Mouse (Mus musculus): ENCODE measurements around the gene Musk. TPM values are rescaled to one million over a fixed set of nuclear protein-coding genes. Genes with fewer than 3 reads are reported as not detected.

Gene Musk
- polyA plus RNA-seq, 1 experiment = 0.51 TPM

DNA sequence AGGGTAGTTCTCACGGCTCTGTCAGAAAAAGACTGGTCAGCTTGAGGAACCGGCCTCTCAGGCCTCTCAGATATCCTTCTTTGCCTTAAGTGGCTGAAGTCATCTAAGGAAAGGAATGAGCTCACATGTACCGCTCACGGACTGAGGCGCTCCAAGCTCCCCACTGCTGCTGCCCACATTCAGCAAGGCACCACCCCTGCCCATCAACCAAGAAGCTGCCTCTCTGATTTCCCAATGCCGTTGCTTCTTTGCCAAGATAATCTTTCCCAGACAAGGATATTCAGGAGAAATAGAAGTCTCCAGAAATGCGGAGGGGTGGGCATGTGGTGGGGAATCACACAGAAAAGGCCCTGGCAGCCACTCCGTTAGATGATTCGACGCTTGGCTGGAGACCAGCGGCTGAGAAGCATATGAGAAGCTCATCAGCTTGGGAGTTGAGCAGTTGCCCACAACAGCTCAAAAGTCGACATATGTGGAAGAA lies 115.1 kb downstream of the Musk start:
- 80% methylated on average over 12 of the region's 12 CpGs for WGBS
- DNase-seq (ENCODE audit: low read depth, low spot score) = no peak

DNA sequence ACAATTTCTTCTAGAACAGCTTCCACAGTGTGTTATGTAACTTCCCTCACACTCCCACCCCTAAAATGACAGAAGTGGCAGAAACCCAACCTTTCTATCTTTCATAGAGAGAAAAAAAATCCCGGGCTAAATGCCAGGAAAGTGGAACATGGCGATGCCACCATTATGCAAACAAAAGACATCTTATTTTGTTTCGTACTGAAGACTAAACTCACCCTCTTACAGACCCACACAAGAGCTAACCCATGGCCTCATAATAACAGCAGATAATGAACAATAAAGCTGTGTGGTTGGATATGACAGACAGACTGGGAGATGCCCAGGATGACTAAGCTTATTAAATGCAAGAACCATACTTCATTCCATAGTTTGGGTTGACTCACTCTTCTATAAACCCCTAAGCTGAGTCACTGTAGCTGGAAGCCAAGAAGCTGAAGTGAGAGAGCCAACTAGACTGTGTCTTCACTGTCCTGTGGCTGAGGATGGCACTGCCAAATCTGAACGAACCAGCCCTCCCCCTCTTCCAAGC lies 116.3 kb downstream of the Musk start:
- peak; percentile 27 for DNase-seq (ENCODE audit: low read depth, low spot score)
- 45% methylated on average over 4 of the region's 4 CpGs for WGBS

DNA sequence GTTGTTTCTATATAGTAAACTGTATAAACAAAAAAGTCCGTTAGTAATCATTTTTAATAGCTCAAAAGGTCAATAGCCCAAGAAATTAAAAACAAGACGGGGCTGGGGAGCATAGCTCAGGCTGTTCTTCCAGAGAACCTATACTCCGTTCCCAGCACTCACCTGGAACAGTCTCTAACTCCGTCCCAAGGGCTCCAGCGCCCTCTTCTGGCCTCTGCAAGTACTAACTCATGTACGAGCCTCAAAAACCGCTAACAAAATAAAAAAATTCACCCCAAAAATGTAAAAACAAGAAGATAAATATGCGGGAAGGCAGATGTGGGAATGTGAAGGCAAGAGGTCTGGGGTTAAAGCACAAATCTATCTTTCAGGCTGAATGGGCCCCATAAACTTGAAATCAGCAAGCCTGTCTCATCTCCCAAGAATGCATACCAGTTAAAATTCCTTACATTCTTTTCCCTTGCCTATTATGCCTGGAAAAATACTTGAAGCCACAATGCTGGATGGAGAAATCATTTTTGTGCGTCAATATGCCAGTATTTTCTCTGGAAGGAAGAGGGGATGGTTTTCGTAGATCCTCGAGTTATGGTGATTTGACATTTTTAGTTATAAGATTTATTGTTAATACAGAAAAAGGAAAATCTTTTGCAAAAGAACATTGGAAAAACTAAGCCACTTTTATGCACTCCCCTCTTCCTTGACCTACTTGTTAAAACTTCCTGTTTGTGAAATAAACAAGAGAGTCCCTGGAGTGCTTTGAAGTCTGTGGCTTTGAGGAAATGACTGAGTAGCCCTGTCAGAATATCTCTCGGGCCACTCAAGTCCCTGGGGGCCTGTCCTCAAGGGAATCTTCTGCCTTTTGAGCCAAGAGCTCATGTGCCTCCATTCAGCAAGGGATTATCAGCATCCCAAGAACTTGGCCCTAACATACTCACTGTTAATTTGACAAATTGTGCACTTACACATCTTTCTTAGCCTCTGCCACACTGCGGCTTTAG lies 127.7 kb downstream of the Musk start:
- 76% methylated on average over 13 of the region's 13 CpGs for WGBS
- no peak for DNase-seq (ENCODE audit: low read depth, low spot score)

DNA sequence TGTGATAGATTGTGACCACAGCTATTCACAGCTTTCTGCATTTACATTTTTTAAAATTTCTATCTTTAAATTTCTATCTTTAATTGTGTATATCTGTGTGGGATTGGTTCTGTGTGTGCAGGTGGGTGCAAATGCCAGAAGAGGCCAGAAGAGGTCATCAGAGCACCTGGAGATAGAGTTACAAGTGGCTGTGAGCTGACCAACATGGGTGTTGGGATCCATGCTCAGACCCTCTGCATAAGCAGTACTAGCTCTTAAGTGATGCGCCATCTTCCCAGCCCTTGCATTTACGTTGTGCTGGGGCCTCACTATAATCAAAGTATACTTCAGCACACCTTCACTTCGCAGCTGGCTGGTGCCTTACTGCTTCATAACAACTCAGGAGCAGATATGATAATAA lies 129.8 kb downstream of the Musk start:
- WGBS = 92% methylated on average over 3 of the region's 3 CpGs
- no peak for DNase-seq (ENCODE audit: low read depth, low spot score)

DNA sequence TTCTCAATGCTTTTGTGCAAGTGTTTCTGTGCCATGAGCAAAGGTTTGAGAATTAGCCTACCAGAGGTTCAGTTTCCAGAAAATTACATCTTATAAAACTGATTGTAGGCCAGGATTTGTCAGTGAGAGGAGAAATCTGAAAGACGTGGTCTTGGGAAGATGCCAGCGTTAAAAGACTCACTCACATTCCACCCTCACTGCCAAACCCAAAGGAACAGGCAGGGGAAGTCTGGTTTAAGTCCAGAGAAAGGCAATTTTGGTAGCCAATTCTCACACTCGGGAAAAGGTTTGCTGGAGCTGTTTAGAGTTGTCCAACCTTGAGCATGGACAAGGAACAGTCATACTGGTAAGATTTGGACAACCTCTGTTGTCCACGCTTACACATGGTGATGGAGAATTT lies 131.6 kb downstream of the Musk start:
- DNase-seq (ENCODE audit: low read depth, low spot score) = no peak
- 59% methylated on average over 4 of the region's 4 CpGs for WGBS

DNA sequence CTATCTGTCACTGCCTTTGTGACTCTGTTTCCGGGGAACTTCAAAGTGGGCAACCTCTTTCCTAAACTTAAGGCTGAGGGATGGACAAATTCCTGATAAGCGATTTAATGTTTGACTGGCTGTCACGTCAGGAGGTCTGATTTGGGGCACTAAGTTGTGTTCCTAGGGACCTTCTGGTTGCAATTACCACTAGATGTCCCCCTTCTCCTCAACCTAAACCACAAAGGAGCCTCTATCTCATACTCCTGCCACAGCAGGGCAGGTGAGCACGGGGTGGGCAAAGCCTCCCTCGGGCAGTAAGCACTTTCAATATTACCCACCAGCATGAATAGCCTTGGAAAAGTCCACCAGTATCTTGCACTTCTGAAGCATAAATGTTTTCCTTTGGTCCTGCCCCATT lies 133.5 kb downstream of the Musk start:
- WGBS = 21% methylated on average over 5 of the region's 5 CpGs
- no peak for DNase-seq (ENCODE audit: low read depth, low spot score)

DNA sequence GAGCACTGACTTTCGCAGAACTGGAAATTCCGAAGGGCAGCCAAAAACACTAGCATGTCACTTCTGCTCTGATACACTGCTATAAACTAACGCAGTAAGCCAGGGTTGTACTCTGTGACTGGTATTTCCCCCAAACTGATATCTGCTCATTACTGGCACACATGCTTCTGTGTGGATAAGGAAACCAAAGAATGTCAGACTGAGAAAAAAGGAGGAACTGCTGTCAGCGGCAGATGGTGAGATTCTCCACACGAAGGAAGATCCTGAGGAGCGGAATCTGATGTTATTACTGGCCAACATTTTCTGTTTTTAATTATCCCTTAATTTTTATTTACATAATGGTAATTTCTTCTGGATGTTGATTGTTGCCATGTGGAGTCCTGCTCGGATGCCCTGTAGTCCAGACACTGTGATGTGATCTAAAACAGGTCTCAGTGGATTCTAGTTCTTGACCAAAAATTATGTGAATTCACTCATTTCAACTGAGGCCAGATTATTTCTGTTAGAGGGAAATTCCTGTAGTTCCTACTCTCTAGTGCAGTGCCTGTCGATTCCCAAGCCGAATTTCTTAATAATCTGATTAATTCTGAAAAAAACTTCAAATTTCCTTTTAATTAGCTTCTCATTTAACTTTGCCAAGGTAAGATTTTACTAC lies 137.6 kb downstream of the Musk start:
- 67% methylated on average over 9 of the region's 9 CpGs for WGBS
- DNase-seq (ENCODE audit: low read depth, low spot score) = no peak

Other genes with a start within 250 kb of the Musk start
- 3.3 and 5.3 TPM in 2 replicates for gene Svep1, start 79.1 kb upstream of the Musk start, polyA plus RNA-seq (2012; rRNA removed)

Data from large intestine, adult 2 months (tissue).